Mouse (Mus musculus) lung, adult 2 months (tissue): ENCODE measurements at regions not wholly inside any gene's neighbourhood (a gene's known extent, or its start where the extent isn't known, plus 50 kb on each side); places are given as distances from the start of the nearest gene placed in this dataset.

Experiments
- DNase-seq: peaks from one replicate; pipeline ENCODE4 v3.0.0; 2022
- H3K4me1 ChIP-seq: fragments of 200-500 bp; 2 replicates; pipeline ENCODE4 v1.6.1; 2011; ENCODE audit warnings: low read length; ENCODE audit not compliant: control insufficient read depth, insufficient read depth
- H3K4me3 ChIP-seq: fragments of 200-500 bp; replicated peaks from 2 replicates; pipeline ENCODE3; 2011; ENCODE audit warnings: low read depth, mild to moderate bottlenecking, control low read depth, low read length; ENCODE audit errors: extremely low read depth
- CTCF ChIP-seq: fragments of 200-500 bp; IDR thresholded peaks from 2 replicates; pipeline ENCODE4 v1.5.1; 2011; ENCODE audit warnings: mild to moderate bottlenecking, low read length, control low read depth; ENCODE audit not compliant: insufficient read depth
- POLR2A ChIP-seq: fragments of 200-500 bp; IDR thresholded peaks from 2 replicates; pipeline ENCODE4 v1.6.1; 2011; ENCODE audit warnings: low read depth, mild to moderate bottlenecking, control low read depth, low read length, borderline replicate concordance; ENCODE audit errors: extremely low read depth
- WGBS: fragments of 180-500 bp; shearing (Covaris S2); methylation state at CpG from one replicate; pipeline ENCODE4 v1.1.7; 2018; 5-methylcytosine and 5-hydroxymethylcytosine counted together

- TF ChIP-seq POLR2A, result no peak
- Histone ChIP-seq H3K4me1 (no peaks in the 10 kb centered on the region), H3K4me3 (no peak overlapping the region)
- 31% methylated on average over 7 of the region's 7 CpGs for WGBS
- DNase-seq, result no peak
Observed at GRCm38 (mm10) chr13:110798313-110798712, 403.5 kb downstream of the Plk2 start.

DNA sequence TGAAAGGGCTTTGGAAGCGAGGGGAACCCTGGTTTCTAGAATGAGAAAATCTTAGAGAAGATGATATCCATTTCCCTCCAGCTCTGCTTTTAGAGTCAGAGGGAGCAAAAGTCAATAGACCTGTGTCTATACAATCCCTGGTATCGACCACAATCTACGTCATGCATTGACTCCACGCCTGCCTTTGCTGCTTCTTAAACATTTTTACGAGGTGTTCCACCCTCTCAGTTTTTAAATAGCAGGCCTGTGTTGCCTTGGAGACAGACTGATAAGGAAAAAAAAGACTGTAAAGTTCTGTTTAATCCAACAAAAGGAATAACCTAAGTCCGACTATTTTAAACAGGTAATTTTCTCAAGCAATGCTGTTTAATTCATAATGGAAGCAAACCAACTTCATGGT lies 408.0 kb downstream of the Plk2 start:
- TF ChIP-seq POLR2A (no peak), CTCF (no peak)
- no peak for DNase-seq
- Histone ChIP-seq H3K4me1 (no peaks in the 10 kb centered on the region), H3K4me3 (no peak overlapping the region)
- WGBS, result 77% methylated on average over 6 of the region's 6 CpGs

DNA sequence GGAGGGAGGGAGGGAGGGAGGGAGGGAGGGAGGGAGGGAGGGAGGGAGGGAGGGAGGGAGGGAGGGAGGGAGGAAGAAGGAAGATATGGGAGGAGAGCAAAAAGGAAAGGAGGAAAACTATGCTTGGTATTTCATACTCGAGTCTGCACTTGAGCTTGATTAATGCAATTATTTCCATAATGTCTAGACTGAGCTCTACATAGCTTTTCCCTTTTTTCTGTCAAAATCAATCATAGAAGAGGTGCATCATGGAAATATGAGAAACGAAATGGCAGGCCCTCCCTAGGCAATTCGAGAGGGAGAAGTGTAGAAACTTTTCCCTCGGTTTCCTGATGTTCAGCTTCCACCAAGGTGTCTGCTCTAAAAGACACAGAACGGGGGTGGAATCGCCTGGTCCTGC lies 417.6 kb downstream of the Plk2 start:
- WGBS, result 72% methylated on average over 6 of the region's 6 CpGs
- Histone ChIP-seq H3K4me3 (no peak overlapping the region), H3K4me1 (no peaks in the 10 kb centered on the region)
- TF ChIP-seq POLR2A, result no peak
- no peak for TF ChIP-seq CTCF
- DNase-seq, result no peak

DNA sequence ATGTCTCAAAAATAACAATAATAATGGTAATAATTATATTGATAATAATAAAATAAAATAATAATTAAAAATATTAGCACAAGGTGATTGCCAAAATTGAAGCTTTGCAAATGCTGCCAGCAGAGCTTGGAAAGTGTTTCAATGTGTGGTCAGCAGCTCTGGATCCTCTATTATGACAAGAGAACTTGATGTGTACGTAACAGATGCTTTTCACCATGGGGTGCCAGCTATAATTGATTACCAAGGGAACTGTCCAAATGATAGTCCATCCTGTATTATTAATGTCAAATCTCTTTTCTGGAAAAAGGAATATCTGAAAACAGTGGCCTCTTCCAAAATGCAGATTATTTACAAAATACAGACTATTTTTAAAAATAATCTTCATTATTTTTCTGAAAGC lies 419.2 kb downstream of the Plk2 start:
- no peak overlapping the region for H3K4me3 ChIP-seq
- TF ChIP-seq POLR2A, result no peak
- no peak for TF ChIP-seq CTCF
- 89% methylated on average over 1 of the region's 1 CpGs for WGBS
- no peaks in the 10 kb centered on the region for H3K4me1 ChIP-seq
- DNase-seq, result no peak

DNA sequence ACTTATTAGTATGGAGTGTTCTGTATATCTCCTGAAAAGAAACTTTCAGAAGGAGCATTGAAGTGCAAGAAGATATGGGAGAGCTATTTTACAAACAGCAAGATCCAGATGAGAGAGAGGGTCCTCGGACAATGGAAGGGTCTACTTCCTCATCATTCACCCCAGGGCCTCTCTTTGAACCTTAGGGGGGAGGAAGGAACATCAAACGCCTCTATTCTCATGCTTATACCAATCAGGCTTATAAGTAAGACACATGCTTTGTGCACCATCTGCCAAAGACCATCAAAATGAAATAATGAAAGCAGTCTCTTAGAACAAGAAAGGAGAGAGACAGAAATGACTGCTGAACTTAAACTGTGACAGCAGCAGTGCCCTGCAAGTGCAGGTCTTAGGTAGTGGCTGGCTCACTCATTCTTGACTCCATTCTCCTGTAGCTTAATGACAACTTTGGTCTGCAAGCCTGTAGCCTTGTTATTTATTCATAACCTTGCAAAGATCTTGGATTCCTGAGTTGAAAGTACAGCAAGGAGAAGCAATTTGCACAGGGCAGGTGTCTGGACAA lies 424.5 kb downstream of the Plk2 start:
- Histone ChIP-seq H3K4me1 (no peaks in the 10 kb centered on the region), H3K4me3 (no peak overlapping the region)
- no peak for DNase-seq
- 53% methylated on average over 2 of the region's 2 CpGs for WGBS
- no peak for TF ChIP-seq CTCF

GRCm38 (mm10) chr13:110824878-110825277 lies 429.9 kb upstream of the Actbl2 start:
- H3K4me1 ChIP-seq, result no peaks in the 10 kb centered on the region
- H3K4me3 ChIP-seq, result no peak overlapping the region
- DNase-seq, result no peak
- TF ChIP-seq POLR2A, result no peak
- no peak for TF ChIP-seq CTCF
- WGBS, result 66% methylated on average over 9 of the region's 9 CpGs

DNA sequence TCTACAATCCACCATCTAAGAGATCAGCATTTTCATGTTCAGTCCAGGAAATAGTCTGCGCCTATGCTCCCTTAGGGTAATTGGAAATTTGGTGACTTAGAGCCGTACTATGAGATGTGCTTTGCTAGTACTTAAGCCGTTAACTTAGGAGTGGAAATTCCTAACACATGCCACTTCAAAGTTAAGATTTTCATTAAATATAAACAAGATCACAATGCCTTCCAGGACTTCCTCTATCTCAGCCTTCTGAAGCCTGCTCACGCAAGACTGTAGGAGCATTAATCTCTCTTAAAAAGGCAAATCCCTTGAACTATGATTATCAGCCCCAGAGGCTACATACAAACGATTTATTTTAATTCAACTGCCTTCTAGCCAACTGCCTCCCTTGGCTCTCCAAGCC lies 422.4 kb upstream of the Actbl2 start:
- TF ChIP-seq CTCF (no peak), POLR2A (no peak)
- Histone ChIP-seq H3K4me1 (no peaks in the 10 kb centered on the region), H3K4me3 (no peak overlapping the region)
- no peak for DNase-seq
- 44% methylated on average over 5 of the region's 5 CpGs for WGBS

- WGBS, result 69% methylated on average over 7 of the region's 7 CpGs
- TF ChIP-seq CTCF (no peak), POLR2A (no peak)
- no peak overlapping the region for H3K4me3 ChIP-seq
Observed at GRCm38 (mm10) chr13:110836936-110837335, 417.9 kb upstream of the Actbl2 start.

DNA sequence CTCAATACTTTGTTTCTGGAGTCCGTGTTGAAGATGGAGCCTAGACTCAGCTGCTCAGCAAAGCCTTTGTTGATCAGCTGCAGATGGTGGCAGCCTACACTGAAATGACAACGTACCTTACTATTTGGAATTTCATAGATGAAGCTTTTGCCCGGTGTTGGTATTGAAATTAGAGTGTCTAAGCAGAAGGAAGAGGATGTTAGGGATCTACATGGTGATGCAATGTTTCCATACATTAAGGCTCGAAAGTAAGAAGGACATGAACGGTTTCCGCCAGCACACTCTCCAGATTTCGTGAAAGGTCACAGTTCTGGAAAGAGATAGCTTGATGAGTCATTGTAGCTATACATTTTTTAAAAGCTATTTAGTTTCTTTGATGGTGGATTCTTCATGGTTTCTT lies 412.9 kb upstream of the Actbl2 start:
- 90% methylated on average over 7 of the region's 7 CpGs for WGBS
- no peaks in the 10 kb centered on the region for H3K4me1 ChIP-seq
- no peak for DNase-seq
- TF ChIP-seq CTCF (no peak), POLR2A (no peak)
- no peak overlapping the region for H3K4me3 ChIP-seq

More at GRCm38 (mm10) chr13:110836936-110837335, 417.9 kb upstream of the Actbl2 start:
- DNase-seq, result no peak
- no peaks in the 10 kb centered on the region for H3K4me1 ChIP-seq

- TF ChIP-seq POLR2A, result no peak
- no peak for TF ChIP-seq CTCF
- Histone ChIP-seq H3K4me1 (no peaks in the 10 kb centered on the region), H3K4me3 (no peak overlapping the region)
- WGBS, result 72% methylated on average over 2 of the region's 2 CpGs
- DNase-seq, result peak; percentile 10
Observed at GRCm38 (mm10) chr13:110845695-110846094, 409.1 kb upstream of the Actbl2 start.

DNA sequence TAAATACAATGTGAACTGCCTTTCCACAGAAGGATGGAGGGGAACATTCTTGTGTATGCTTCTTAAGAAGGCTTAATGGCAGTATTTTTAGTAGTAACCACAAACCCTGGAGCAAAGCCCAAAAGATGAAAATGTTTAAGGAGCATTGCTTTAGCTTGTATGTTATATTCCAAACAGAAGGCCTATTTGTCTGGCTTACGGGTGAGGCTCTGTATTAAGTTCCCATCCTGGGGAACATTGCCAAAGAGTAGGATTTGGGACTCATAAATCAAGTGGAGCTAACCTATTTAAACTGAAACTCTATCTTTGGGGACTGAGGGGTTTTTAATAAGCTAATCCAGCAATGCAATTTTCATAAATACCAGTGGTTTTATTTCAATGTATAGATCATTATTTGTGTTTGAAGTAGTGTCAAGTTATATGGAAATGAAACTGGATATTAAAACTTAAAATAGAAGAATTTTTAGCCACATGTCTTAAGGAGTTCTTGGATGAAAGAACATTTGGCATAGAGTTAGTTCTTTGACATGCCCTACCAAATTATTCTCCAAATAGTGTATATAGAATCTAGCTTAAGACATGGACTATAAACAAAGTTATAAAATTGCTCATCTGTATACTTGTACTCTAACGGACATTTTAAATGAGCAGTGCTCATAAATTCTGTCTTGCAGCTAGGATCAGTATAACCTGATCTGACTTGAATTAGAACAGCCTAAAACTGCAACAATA lies 401.7 kb upstream of the Actbl2 start:
- no peaks in the 10 kb centered on the region for H3K4me1 ChIP-seq
- TF ChIP-seq POLR2A (no peak), CTCF (no peak)
- no peak overlapping the region for H3K4me3 ChIP-seq
- DNase-seq, result no peak
- 58% methylated on average over 2 of the region's 2 CpGs for WGBS
